Mouse (Mus musculus) embryonic facial prominence, embryonic 10.5 days (tissue): ENCODE results near the gene Krt14. TPM values are rescaled to one million over a fixed set of nuclear protein-coding genes. Genes with fewer than 3 reads are reported as not detected.

Experiments used
- DNase-seq: peaks from one replicate; pipeline ENCODE4 v3.0.0-alpha.2; 2017; ENCODE audit warnings: low spot score
- H3K27ac ChIP-seq: fragments of 300-500 bp; sonication (generic); replicated peaks from 2 replicates; pipeline ENCODE4 v1.5.1; 2016; ENCODE audit warnings: mild to moderate bottlenecking
- H3K27me3 ChIP-seq: fragments of 300-500 bp; sonication (generic); replicated peaks from 2 replicates; pipeline ENCODE4 v1.6.1; 2016; ENCODE audit warnings: low read depth, mild to moderate bottlenecking; ENCODE audit not compliant: poor library complexity, severe bottlenecking
- H3K36me3 ChIP-seq: fragments of 300-500 bp; sonication (generic); replicated peaks from 2 replicates; pipeline ENCODE4 v1.6.1; 2016; ENCODE audit warnings: mild to moderate bottlenecking, moderate library complexity
- H3K4me1 ChIP-seq: fragments of 300-500 bp; sonication (generic); 2 replicates; pipeline ENCODE4 v1.6.1; 2016
- H3K4me3 ChIP-seq: fragments of 300-500 bp; sonication (generic); 2 replicates; pipeline ENCODE4 v1.5.1; 2016; ENCODE audit warnings: mild to moderate bottlenecking, moderate library complexity
- H3K9me3 ChIP-seq: fragments of 300-500 bp; sonication (generic); 2 replicates; pipeline ENCODE4 v1.6.1; 2016; ENCODE audit warnings: mild to moderate bottlenecking
- WGBS: fragments of 180-500 bp; shearing (Covaris S2); methylation state at CpG from one replicate; pipeline ENCODE4 v1.1.7; 2016; 5-methylcytosine and 5-hydroxymethylcytosine counted together
- polyA plus RNA-seq: library from polyadenylated mRNA; unstranded; fragments of >200 nt; fragmentation: Nextera tagmentation; extraction: Ambion mirVana; gene quantifications from 2 replicates; pipeline ENCODE4 v1.2.1, GENCODE M21; 2016

Krt14 gene
- polyA plus RNA-seq, 1 experiment from 2014 or later: 16.1 TPM

GRCm38 (mm10) chr11:100192992-100193391 is 14.4 kb downstream of the Krt14 start, which contains the start of gene Krt9:
Gene Krt9, minus strand, starts transcription at chr11:100193246.
- H3K9me3 ChIP-seq: no peaks in the 10 kb centered on the region
- no peaks in the 10 kb centered on the region for H3K36me3 ChIP-seq
- peaks cover 4% of the 10 kb centered on the region; the same call in 1 of the 2 replicates for H3K4me1 ChIP-seq
- 68% methylated on average over 9 of the region's 9 CpGs for WGBS
- H3K4me3 ChIP-seq: no peak within 1 kb of the TSS
- no peak for DNase-seq
- H3K27ac ChIP-seq: no peak within 1 kb of the TSS
- H3K27me3 ChIP-seq: no peaks in the 10 kb centered on the region

DNA sequence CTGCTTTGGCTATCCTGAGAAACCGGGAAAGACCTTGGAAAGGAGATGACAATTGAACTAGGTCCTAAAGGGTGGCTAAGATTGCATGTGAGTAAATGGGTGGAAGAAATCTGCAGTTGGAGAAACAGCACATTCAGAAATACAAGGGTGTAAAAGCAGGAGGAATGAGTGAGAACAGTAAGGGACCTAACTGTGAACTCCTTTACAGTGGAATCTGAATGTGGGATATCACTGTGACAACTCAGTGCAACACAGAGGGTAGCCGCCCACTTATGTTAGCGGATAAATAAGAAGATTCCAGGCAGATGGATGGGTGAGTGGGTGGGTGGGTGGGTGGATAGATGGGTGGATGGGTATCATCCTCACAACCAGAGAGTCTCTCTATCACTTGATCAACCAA is 15.5 kb downstream of the Krt14 start:
- Histone ChIP-seq H3K27ac (no peak overlapping the region), H3K9me3 (no peaks in the 10 kb centered on the region), H3K4me3 (no peak overlapping the region), H3K27me3 (no peaks in the 10 kb centered on the region), H3K4me1 (peaks cover 4% of the 10 kb centered on the region; the same call in 1 of the 2 replicates), H3K36me3 (no peaks in the 10 kb centered on the region)
- whole genome bisulfite sequencing: 94% methylated on average over 3 of the region's 3 CpGs
- DNase-seq: no peak

DNA sequence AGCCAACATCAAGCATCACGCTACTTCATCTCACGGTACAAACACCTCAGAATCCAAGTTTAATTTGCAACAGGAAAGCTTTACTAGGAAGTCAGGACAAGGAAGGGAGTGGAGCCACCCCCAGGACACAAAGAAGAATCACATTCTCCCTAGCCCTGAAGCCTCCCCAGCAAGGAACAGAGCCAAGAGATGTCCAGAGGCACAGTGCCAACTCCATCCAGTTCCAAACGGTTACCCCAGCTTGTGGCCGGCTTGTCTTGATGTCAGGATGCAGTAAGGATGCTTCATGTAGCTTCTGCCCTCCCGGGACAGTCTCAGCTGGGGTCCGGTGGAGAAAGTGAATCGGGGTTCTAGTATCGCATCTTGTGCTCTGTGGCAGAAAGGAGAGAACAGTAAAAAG is 20.6 kb downstream of the Krt14 start:
- Histone ChIP-seq H3K9me3 (no peaks in the 10 kb centered on the region), H3K27me3 (no peaks in the 10 kb centered on the region), H3K4me1 (no peaks in the 10 kb centered on the region), H3K36me3 (no peaks in the 10 kb centered on the region), H3K4me3 (no peak overlapping the region), H3K27ac (no peak overlapping the region)
- no peak for DNase-seq
- WGBS: 89% methylated on average over 8 of the region's 8 CpGs

GRCm38 (mm10) chr11:100181725-100182124 is 25.6 kb downstream of the Krt14 start:
- H3K9me3 ChIP-seq: no peaks in the 10 kb centered on the region
- no peak overlapping the region for H3K4me3 ChIP-seq
- H3K36me3 ChIP-seq: no peaks in the 10 kb centered on the region
- WGBS: 80% methylated on average over 7 of the region's 7 CpGs
- no peak overlapping the region for H3K27ac ChIP-seq
- no peaks in the 10 kb centered on the region for H3K4me1 ChIP-seq
- H3K27me3 ChIP-seq: no peaks in the 10 kb centered on the region
- no peak for DNase-seq

DNA sequence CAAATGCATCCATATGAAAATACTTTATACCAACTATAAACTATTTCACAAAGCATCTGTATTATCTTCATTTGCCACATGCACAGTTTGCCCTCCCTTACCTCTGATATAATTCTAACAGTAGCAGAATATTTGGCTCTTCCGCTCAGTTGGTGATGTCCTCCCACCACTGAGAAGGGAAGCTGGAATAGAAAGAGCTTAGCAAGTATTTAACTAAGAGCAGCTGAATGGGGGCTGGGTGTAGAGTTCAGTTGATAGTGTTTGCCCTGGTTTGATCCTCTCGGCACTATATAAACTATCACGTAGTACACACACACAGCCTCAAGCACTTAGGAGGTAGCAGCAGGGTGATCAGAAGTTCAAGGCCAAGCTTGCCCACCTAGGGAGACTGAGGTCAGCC is 28.1 kb downstream of the Krt14 start:
- WGBS: 85% methylated on average over 3 of the region's 3 CpGs
- Histone ChIP-seq H3K4me3 (no peak overlapping the region), H3K4me1 (no peaks in the 10 kb centered on the region), H3K36me3 (no peaks in the 10 kb centered on the region), H3K27ac (no peak overlapping the region), H3K27me3 (no peaks in the 10 kb centered on the region), H3K9me3 (no peaks in the 10 kb centered on the region)
- DNase-seq: no peak

GRCm38 (mm10) chr11:100178307-100178706 is 29.0 kb downstream of the Krt14 start:
- 84% methylated on average over 5 of the region's 5 CpGs for WGBS
- H3K9me3 ChIP-seq: no peaks in the 10 kb centered on the region
- no peak overlapping the region for H3K4me3 ChIP-seq
- no peaks in the 10 kb centered on the region for H3K27me3 ChIP-seq
- H3K4me1 ChIP-seq: no peaks in the 10 kb centered on the region
- no peak for DNase-seq
- H3K36me3 ChIP-seq: no peaks in the 10 kb centered on the region
- H3K27ac ChIP-seq: no peak overlapping the region

GRCm38 (mm10) chr11:100176791-100177190 is 30.6 kb downstream of the Krt14 start:
- WGBS: 81% methylated on average over 9 of the region's 9 CpGs

GRCm38 (mm10) chr11:100168765-100169762 is 38.3 kb downstream of the Krt14 start:
- peaks cover 18% of the 10 kb centered on the region for H3K4me1 ChIP-seq
- H3K9me3 ChIP-seq: no peaks in the 10 kb centered on the region
- 32% methylated on average over 14 of the region's 14 CpGs for WGBS
- peak; percentile 87 for DNase-seq
- H3K36me3 ChIP-seq: no peaks in the 10 kb centered on the region
- H3K4me3 ChIP-seq: no peak overlapping the region
- peak overlapping the region; percentile 81 for H3K27ac ChIP-seq
- no peaks in the 10 kb centered on the region for H3K27me3 ChIP-seq

More at GRCm38 (mm10) chr11:100176791-100177190, 30.6 kb downstream of the Krt14 start:
- no peaks in the 10 kb centered on the region for H3K36me3 ChIP-seq
- no peaks in the 10 kb centered on the region for H3K9me3 ChIP-seq
- no peak for DNase-seq
- 0 out of 2 replicates have a peak overlapping the region, but pooled peaks have one; percentile 10 for H3K27ac ChIP-seq
- H3K4me3 ChIP-seq: no peak overlapping the region
- H3K27me3 ChIP-seq: no peaks in the 10 kb centered on the region
- H3K4me1 ChIP-seq: no peaks in the 10 kb centered on the region

- Histone ChIP-seq H3K27ac (peak overlapping the region; percentile 24; the same call in 1 of the 2 replicates), H3K4me1 (peaks cover 19% of the 10 kb centered on the region), H3K27me3 (no peaks in the 10 kb centered on the region), H3K9me3 (no peaks in the 10 kb centered on the region), H3K4me3 (no peak overlapping the region), H3K36me3 (no peaks in the 10 kb centered on the region)
- peak; percentile 18 for DNase-seq
- 82% methylated on average over 8 of the region's 8 CpGs for WGBS
Observed at GRCm38 (mm10) chr11:100168071-100168470, 39.3 kb downstream of the Krt14 start.

GRCm38 (mm10) chr11:100164392-100164791 is 43.0 kb downstream of the Krt14 start:
- H3K9me3 ChIP-seq: no peaks in the 10 kb centered on the region
- H3K27me3 ChIP-seq: no peaks in the 10 kb centered on the region
- H3K27ac ChIP-seq: no peak overlapping the region
- 60% methylated on average over 7 of the region's 7 CpGs for WGBS
- peaks cover 19% of the 10 kb centered on the region for H3K4me1 ChIP-seq
- no peak for DNase-seq
- H3K36me3 ChIP-seq: no peaks in the 10 kb centered on the region
- no peak overlapping the region for H3K4me3 ChIP-seq

DNA sequence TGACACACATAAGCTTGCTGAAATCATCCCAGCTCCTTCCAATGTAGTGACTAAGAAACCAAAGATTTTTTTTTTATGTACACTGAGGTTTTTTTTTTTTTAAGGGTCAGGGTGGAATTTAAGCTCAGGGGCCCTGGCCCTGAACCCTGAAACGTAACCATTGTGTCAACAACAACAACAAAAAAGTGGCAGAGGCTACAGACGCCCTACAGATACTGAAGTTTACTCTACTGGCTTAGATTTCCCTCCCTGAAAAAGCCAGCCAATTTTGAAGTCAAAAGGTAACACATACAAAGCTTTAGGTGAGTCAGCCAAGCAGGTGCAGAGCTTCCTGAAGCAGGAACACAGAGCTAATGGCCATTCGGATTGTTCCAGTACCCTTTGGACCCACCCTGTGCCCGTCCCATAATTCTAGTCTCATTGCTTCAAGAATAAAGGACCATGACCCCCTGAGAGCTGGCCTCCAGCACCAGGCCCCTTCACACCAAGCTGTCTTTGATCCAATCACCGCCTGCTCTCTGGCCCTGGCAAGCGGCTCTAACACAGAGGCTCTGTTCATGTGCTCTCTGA is 49.4 kb downstream of the Krt14 start:
- Histone ChIP-seq H3K4me3 (no peak overlapping the region), H3K36me3 (no peaks in the 10 kb centered on the region), H3K27me3 (no peaks in the 10 kb centered on the region), H3K4me1 (peaks cover 11% of the 10 kb centered on the region; the same call in 1 of the 2 replicates), H3K27ac (no peak overlapping the region), H3K9me3 (no peaks in the 10 kb centered on the region)
- no peak for DNase-seq
- 67% methylated on average over 6 of the region's 6 CpGs for WGBS

GRCm38 (mm10) chr11:100157331-100157730 is 50.0 kb downstream of the Krt14 start:
- 83% methylated on average over 3 of the region's 3 CpGs for WGBS
- no peaks in the 10 kb centered on the region for H3K9me3 ChIP-seq
- H3K27me3 ChIP-seq: no peaks in the 10 kb centered on the region
- H3K27ac ChIP-seq: no peak overlapping the region
- H3K4me1 ChIP-seq: peaks cover 16% of the 10 kb centered on the region; the same call in 1 of the 2 replicates
- H3K4me3 ChIP-seq: no peak overlapping the region
- no peaks in the 10 kb centered on the region for H3K36me3 ChIP-seq
- DNase-seq: no peak
